Mouse (Mus musculus) cerebellum, adult 8-10 months (tissue): ENCODE results near the gene Gm20388.

Source experiments
- DNase-seq: peaks from one replicate; pipeline ENCODE4 v3.0.0; 2022

Gm20388 gene

DNA sequence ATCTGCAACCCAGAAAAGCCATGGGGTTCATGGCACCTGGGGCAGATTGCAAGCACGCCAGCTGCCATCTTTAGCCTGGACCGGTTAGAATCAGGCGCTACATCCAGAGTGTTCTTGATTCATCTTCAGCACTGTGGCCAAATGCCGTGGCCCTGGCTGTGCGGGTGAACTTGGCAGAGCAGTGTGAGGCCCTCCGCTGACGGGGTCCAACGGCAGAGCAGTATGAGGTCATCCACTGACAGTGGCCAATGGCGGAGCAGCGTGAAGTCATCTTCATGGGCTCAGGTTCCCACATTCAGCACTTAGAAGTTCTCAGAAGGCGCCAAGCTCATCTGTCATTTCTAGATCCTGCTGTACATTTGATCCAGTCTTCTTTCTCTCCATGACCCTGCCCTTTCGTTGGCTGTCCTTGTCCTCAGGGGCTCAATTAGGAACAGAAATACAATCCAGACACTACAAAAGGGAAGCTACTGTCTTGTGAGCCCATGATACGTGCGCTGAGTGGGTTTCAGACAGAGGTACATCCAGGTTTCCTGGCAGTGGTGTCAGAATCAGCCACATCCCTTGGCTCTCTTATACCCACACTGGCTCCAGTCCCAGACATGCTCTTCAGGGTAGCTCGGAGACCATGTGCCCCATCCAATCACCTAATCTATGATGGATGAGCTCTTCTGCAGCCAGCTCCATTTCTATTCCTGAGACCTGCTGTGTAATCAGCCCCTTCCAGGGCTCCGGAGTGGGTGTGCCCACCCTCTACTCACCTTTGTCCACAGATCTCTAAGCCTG lies 2329.8 kb downstream of the Gm20388 start:
- no peak for DNase-seq

- no peak for DNase-seq
These were observed 2332.7 kb downstream of the Gm20388 start for GRCm38 (mm10) chr8:122243310-122243709.

GRCm38 (mm10) chr8:122245161-122245560 lies 2334.5 kb downstream of the Gm20388 start:
- no peak for DNase-seq

- no peak for DNase-seq
These were observed 2335.9 kb downstream of the Gm20388 start for GRCm38 (mm10) chr8:122246257-122247211.

DNA sequence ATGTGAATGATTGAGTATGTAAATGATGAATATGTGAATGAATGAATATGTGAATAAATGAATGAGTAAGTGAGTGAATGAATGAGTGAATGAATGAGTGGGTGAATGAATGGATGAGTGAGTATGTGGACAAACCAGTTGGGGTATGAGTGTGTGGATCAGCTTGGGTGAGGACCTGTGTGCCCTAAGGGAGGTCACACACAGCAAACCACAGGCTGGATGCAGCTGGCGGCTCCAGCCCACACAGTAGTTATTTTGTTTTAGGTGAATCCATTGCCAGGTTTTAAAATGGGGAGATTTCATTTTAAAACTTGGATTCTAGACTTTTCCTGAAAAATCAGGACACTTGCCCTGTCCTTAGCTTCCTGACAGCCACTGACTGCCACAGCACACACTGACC lies 2341.1 kb downstream of the Gm20388 start:
- DNase-seq: no peak

DNA sequence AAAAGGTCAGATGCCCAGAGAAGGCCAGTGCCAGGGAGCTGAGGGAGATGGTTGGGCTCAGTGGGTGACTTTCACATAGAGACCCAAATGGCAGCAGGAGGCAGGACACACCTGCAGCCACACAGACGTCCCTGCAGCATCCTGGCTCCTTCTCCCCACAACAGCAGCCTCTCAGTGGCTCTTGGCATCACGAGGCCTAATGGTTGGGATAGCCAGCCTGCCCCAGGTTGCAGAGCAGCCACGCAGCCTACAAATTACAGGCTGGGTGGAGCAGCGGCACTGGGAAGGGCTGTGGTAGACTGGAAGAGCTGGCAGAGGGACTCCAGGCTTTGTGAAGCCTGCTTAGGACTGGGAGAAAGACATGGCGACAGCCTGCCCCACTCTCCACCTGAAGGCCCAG lies 2341.7 kb downstream of the Gm20388 start:
- no peak for DNase-seq

- DNase-seq: peak; percentile 80
These were observed 2348.7 kb downstream of the Gm20388 start for GRCm38 (mm10) chr8:122259351-122259750.

DNA sequence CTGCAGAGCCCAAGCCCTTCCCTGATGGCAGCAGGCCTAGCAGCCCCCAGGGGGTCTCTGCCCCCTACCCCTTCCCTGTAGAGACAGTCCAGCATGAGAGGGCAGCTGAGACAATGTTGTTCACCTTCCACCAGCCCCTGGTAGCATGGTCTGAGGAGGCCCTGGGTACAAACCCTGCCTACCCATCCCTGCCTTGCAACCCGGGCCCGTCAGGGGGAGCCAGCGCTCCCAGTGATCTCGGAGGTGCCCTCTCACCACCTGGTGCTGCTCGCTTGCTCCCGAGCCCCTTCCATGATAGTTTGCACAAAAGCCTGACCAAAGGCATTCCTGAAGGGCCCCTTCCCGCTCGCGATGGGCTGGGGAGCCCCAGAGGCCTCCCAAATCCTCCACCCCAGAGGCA lies 2350.1 kb downstream of the Gm20388 start:
- DNase-seq: no peak

DNA sequence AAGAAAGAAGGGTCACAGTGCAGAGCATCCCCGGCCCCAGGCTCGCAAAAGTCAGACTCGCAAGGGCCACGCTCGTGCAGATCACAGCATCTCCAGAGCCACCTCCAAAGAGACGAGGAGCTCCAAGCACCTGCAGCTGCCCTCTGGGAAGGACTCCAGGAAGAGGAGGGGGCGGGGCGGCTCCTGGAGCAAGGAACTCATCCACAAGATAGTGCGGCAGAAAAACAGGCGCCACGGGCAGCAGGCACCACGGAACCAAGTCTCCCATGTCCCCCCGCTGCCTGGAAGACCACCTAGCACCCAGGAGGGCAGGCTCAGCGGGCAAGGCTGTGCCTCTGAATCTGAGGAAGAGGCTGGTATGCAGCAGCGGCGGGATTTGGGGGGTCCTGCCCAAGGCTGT lies 2352.2 kb downstream of the Gm20388 start:
- peak; percentile 21 for DNase-seq

- DNase-seq: peak; percentile 83
These were observed 2353.6 kb downstream of the Gm20388 start for GRCm38 (mm10) chr8:122264243-122264642.

- peak; percentile 26 for DNase-seq
These were observed 2354.9 kb downstream of the Gm20388 start for GRCm38 (mm10) chr8:122265522-122265921.

DNA sequence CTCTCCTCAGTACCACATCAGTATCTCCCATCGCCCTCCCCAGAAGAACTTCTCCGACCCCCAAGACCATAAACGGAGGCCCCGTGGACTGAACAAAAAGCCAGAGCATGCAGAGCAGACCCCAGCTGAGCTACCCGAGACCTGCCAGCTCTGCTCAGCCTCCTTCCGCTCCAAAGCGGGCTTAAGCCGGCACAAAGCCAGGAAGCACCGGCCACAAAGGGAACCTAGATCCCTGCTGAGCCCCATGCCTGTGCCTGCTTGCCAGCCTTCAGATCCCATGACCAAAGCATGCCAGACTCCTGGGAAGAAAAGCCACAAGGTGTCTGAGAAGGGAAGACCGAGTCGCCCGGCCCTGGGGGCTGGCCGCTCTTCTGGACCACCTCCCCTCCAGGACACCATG lies 2356.2 kb downstream of the Gm20388 start:
- DNase-seq: no peak

DNA sequence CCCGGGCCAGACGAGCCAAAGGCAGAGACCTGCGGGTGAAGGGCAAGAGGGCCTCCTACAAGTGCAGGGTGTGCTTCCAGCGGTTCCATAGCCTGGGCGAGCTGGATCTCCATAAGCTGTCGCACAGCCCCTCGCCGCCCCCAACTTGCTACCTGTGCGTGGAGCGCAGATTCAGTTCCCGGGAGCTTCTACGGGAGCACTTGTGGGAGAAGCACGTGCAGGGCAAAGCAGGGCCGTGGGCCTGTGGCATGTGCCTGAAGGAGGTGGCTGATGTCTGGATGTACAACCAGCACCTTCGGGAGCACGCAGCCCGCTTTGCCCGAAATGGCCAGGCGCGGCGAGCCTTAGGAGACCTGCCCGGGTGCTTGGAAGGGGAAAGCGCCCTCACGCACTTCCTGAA lies 2358.2 kb downstream of the Gm20388 start:
- no peak for DNase-seq

DNA sequence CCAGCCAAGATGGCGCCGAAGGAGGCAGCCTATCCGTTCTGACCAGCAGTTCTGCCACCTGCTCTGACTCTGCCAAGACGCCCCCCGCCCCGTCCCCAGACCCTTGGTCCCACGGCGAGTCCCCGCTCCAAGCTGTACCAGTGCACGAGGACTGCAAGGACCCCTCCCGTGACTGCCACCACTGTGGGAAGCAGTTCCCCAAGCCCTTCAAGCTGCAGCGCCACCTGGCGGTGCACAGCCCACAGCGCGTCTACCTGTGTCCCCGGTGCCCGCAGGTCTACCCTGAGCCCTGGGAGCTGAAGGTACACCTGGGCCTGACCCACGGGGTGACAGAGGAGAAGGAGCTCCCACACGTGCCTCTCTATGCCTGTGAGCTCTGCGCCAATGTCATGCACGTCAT lies 2358.8 kb downstream of the Gm20388 start:
- peak; percentile 87 for DNase-seq

DNA sequence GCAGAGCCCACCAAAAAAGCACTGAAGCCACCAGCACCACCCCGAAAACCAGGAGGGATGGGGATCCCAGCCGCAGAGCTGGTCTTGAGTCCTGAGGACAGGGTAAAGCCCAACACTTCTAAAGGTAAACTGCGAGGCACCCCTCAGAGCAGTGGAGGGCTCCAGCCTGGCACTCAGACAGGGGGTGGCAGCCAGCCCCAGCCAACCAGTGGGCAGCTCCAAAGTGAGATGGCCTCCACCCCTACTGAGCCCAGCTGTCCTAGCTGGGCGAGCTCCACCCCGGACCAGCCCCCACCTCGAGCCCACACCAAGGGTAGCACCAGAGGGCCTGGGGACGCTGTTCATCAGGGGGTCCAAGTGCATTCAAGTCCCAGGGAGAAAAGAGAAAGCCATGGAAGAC lies 2359.9 kb downstream of the Gm20388 start:
- DNase-seq: no peak

- DNase-seq: peak; percentile 78
These were observed 2362.5 kb downstream of the Gm20388 start for GRCm38 (mm10) chr8:122273152-122273551.

- DNase-seq: no peak
These were observed 2363.2 kb downstream of the Gm20388 start for GRCm38 (mm10) chr8:122273826-122274225.

- DNase-seq: no peak
These were observed 2364.2 kb downstream of the Gm20388 start for GRCm38 (mm10) chr8:122274651-122275391.

GRCm38 (mm10) chr8:122276308-122276707 lies 2365.7 kb downstream of the Gm20388 start:
- no peak for DNase-seq

GRCm38 (mm10) chr8:122277204-122277995 lies 2366.8 kb downstream of the Gm20388 start:
- no peak for DNase-seq

- DNase-seq: no peak
These were observed 2369.5 kb downstream of the Gm20388 start for GRCm38 (mm10) chr8:122280156-122280555.
